Mouse (Mus musculus): ENCODE measurements around the gene Igfbp7. TPM values are rescaled to one million over a fixed set of nuclear protein-coding genes. Genes with fewer than 3 reads are reported as not detected.

Igfbp7 gene
- polyA plus RNA-seq, 1 experiment: 406 TPM

DNA sequence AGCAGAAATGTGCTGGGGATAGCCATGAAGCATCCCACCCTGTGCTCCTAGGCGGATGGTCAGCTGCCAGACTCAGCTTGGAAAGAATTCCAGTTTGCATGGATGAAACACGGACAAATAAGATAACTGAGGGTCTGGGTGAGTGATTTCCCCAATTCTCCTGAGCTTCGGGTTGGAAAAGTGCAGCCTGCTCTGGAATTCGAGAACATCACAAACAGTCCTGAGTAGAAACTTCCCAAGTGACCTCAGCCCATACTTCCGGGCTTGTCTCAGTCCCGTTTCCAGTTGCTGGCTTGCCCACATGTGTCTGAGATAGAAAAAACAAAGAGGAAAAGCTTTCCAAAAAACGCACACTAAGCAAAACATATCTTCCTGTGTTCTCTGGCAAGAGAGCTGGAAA is 35.6 kb downstream of the Igfbp7 start:
- TF ChIP-seq CTCF (IDR thresholded peaks at IDR 0.05; ENCODE audit: borderline replicate concordance, insufficient read depth, low read length) (no peak), POLR2A (IDR thresholded peaks at IDR 0.05; ENCODE audit: low read depth, low read length) (no peak)
- H3K27ac ChIP-seq (ENCODE audit: insufficient read depth, low read length): peak overlapping the region; percentile 65; the same call in 1 of the 2 replicates
- no peak overlapping the region for H3K4me3 ChIP-seq (ENCODE audit: insufficient read depth, low read length)
- peaks cover 30% of the 10 kb centered on the region for H3K4me1 ChIP-seq (ENCODE audit: control insufficient read depth, insufficient read depth, low read length)

DNA sequence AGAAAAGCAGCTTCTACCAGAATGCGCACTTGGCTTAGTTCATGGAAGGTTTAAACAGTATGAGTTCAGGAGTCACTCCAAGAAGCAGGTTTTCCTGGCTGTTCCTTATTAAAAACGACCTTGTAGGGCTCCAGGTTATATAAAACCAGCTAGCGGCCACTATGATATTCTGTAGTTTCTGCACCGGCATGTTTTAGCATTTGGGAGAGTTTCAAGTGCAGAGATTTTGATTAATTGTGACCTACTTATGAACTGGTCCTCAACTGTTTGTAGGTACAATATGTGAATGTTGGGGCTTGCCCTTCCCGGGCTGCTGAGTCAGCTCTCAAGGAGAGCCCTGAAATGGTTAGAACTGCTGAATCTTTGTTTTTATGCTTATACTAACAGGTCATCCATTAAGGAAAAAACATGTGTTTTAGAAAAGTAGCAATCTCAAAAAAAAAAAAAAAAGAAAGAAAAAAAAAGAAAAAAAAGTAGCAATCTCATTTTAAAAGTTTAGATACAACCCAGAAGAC is 37.4 kb downstream of the Igfbp7 start:
- Histone ChIP-seq H3K27ac (ENCODE audit: insufficient read depth, low read length) (no peak overlapping the region), H3K4me1 (ENCODE audit: control insufficient read depth, insufficient read depth, low read length) (peaks cover 34% of the 10 kb centered on the region), H3K4me3 (ENCODE audit: insufficient read depth, low read length) (no peak overlapping the region)
- TF ChIP-seq CTCF (IDR thresholded peaks at IDR 0.05; ENCODE audit: borderline replicate concordance, insufficient read depth, low read length) (no peak), POLR2A (IDR thresholded peaks at IDR 0.05; ENCODE audit: low read depth, low read length) (no peak)

DNA sequence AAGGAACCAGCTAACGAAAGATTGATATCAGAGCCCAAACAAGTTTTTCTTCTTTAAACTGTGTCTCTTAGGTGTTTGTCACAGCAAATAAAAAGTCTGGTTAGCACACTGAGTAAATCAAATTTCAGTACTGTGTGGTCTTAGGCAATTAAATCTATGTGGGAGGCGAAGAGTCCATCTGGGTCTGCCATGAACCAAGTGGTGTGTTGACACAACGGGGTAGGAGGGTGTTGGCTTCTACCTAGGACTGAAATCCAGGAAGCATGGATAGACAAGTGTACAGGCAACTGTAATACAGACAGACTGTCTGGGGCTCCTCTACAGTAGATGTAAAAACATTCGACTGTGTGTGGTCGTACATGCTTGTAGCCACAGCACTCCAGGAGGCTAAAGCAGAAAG is 38.4 kb downstream of the Igfbp7 start:
- Histone ChIP-seq H3K4me3 (ENCODE audit: insufficient read depth, low read length) (no peak overlapping the region), H3K4me1 (ENCODE audit: control insufficient read depth, insufficient read depth, low read length) (peaks cover 32% of the 10 kb centered on the region), H3K27ac (ENCODE audit: insufficient read depth, low read length) (peak overlapping the region; percentile 81)
- TF ChIP-seq POLR2A (IDR thresholded peaks at IDR 0.05; ENCODE audit: low read depth, low read length): no peak

DNA sequence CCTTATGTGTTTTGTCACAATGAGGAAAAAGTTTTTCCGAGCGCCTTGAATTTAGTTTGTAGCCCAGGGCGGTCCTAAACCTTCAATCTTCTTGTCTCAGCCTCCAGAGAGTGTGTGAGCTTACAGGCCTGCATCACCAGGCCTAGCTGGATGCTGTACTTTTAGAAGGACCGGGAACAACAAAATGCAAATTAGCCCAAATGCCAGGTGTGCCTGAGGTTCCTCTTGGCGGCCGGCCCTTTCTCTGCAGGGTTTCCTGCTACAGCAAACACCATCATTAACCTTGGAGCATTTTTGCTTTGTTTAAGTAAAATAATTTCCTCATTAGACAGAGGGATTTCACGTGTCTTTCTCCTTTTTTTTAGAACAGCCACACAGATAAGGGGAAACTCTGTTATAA is 39.6 kb downstream of the Igfbp7 start:
- peak overlapping the region; percentile 81 for H3K27ac ChIP-seq (ENCODE audit: insufficient read depth, low read length)
- peaks cover 30% of the 10 kb centered on the region for H3K4me1 ChIP-seq (ENCODE audit: control insufficient read depth, insufficient read depth, low read length)
- no peak overlapping the region for H3K4me3 ChIP-seq (ENCODE audit: insufficient read depth, low read length)
- TF ChIP-seq POLR2A (IDR thresholded peaks at IDR 0.05; ENCODE audit: low read depth, low read length) (no peak), CTCF (IDR thresholded peaks at IDR 0.05; ENCODE audit: borderline replicate concordance, insufficient read depth, low read length) (no peak)

DNA sequence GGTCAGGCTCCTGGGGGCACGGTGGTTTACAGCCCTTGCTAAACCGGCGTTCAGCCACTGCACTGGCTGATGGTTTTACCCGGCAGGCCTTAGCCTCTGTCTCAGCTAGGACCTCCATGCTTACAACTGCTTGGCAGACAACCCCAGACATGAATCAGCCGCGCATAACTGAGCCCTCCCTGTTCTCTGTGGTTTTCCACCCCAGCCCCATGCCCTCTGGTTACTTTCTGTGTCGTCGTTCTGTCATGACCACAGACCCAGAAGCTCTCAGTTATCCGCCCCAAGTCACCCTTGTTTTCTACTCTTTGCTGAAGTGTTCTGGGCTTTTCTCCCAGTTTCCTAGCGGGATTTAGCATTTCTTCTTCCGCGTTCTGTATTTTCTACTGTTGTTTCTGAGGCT is 40.2 kb downstream of the Igfbp7 start:
- H3K4me1 ChIP-seq (ENCODE audit: control insufficient read depth, insufficient read depth, low read length): peaks cover 35% of the 10 kb centered on the region
- no peak for TF ChIP-seq CTCF (IDR thresholded peaks at IDR 0.05; ENCODE audit: borderline replicate concordance, insufficient read depth, low read length)
- TF ChIP-seq POLR2A (IDR thresholded peaks at IDR 0.05; ENCODE audit: low read depth, low read length): no peak
- H3K27ac ChIP-seq (ENCODE audit: insufficient read depth, low read length): peak overlapping the region; percentile 81
- H3K4me3 ChIP-seq (ENCODE audit: insufficient read depth, low read length): no peak overlapping the region

DNA sequence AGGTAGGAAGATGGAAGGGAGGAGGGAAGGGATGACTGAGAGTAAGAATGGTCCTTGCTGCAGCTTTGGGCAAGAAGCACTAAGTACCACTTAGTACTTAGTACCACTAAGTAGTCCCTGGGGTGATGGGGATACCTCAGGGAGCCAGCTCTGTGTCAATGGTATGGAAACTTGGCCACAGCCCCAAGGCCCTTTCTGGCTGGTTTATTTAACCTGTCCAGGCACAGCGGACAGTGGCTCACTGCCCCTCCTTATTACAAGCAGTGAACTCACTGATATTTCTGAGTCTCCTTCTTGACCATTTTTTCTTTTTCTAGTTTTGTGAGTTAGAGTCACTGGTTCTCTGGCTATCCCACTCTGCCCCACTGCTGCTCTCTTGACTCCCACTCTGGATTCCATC is 40.7 kb downstream of the Igfbp7 start:
- TF ChIP-seq CTCF (IDR thresholded peaks at IDR 0.05; ENCODE audit: borderline replicate concordance, insufficient read depth, low read length) (no peak), POLR2A (IDR thresholded peaks at IDR 0.05; ENCODE audit: low read depth, low read length) (no peak)
- H3K4me1 ChIP-seq (ENCODE audit: control insufficient read depth, insufficient read depth, low read length): peaks cover 33% of the 10 kb centered on the region
- no peak overlapping the region for H3K4me3 ChIP-seq (ENCODE audit: insufficient read depth, low read length)
- peak overlapping the region; percentile 81 for H3K27ac ChIP-seq (ENCODE audit: insufficient read depth, low read length)

DNA sequence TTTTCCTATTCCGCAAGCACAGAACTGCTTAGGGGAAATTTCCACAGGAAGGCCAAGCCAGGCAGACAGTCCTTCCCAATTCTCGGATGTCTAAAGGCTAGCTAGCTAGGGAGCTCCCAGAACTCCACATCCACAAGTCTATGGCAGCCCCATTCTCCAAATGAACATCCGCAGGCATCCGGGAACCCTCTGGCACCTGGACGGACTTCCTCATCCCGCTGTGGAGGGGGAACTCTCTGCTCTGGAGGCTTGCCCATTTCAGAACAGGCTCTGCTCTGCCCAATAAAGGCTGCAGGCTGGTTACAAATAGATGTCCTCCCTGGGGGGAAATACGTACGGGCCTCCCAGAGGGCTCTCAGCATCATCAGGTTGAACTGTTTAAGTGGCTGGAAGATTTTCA is 41.5 kb downstream of the Igfbp7 start:
- peak overlapping the region; percentile 12; the same call in 1 of the 2 replicates for H3K27ac ChIP-seq (ENCODE audit: insufficient read depth, low read length)
- no peak overlapping the region for H3K4me3 ChIP-seq (ENCODE audit: insufficient read depth, low read length)
- H3K4me1 ChIP-seq (ENCODE audit: control insufficient read depth, insufficient read depth, low read length): peaks cover 32% of the 10 kb centered on the region
- no peak for TF ChIP-seq CTCF (IDR thresholded peaks at IDR 0.05; ENCODE audit: borderline replicate concordance, insufficient read depth, low read length)
- no peak for TF ChIP-seq POLR2A (IDR thresholded peaks at IDR 0.05; ENCODE audit: low read depth, low read length)

DNA sequence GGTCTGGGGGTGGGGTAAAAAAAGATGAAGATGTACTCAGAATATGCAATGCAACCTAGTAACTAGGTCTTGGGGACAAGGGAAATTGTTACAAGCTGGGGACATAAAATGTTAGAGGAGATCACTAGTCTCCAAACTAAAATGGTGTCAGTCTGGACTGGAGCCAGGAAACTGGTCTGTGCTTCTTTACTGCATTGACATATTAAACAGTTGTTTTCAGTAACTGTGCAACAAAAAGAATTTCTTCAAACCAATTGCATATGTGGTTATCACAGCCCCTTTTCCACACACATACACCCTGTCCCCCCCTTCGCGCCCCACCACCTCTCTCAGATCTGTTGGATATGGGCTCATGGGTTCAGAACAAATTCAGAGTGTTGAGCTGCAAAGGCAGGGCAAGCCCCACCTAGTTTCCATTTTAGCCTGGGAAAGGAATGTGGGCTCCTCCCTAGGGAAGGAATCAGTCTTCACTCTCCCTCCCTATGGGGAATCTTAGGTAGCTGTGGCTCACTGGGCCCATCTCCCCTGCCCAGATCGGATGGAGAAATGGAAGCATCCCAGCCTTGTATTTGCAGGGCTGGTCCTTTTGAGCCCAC is 43.3 kb downstream of the Igfbp7 start:
- TF ChIP-seq POLR2A (IDR thresholded peaks at IDR 0.05; ENCODE audit: low read depth, low read length): no peak
- TF ChIP-seq CTCF (IDR thresholded peaks at IDR 0.05; ENCODE audit: borderline replicate concordance, insufficient read depth, low read length): no peak
- H3K27ac ChIP-seq (ENCODE audit: insufficient read depth, low read length): peak overlapping the region; percentile 61; the same call in 1 of the 2 replicates
- peaks cover 35% of the 10 kb centered on the region for H3K4me1 ChIP-seq (ENCODE audit: control insufficient read depth, insufficient read depth, low read length)
- no peak overlapping the region for H3K4me3 ChIP-seq (ENCODE audit: insufficient read depth, low read length)

DNA sequence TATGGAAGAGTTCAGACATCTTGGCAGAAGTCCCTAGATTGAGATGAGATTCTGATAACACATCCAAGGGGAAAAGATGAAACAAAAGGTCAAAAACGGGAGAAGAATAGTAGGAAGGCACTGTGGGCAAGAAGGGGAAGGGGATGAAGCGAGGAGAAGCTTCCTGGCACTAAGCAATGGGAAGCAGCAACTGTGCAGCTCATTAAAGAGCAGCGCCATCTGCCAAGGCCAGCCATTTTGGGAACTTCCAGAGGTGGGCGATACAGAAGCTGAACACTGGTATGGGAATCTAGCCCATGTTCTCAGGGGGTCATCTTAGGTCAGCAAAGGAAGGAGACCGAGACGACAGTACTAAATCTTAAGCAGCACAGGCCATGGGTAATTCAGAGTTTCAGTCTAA is 44.2 kb downstream of the Igfbp7 start:
- TF ChIP-seq CTCF (IDR thresholded peaks at IDR 0.05; ENCODE audit: borderline replicate concordance, insufficient read depth, low read length) (no peak), POLR2A (IDR thresholded peaks at IDR 0.05; ENCODE audit: low read depth, low read length) (no peak)
- peak overlapping the region; percentile 43 for H3K27ac ChIP-seq (ENCODE audit: insufficient read depth, low read length)
- H3K4me3 ChIP-seq (ENCODE audit: insufficient read depth, low read length): no peak overlapping the region
- H3K4me1 ChIP-seq (ENCODE audit: control insufficient read depth, insufficient read depth, low read length): peaks cover 32% of the 10 kb centered on the region

DNA sequence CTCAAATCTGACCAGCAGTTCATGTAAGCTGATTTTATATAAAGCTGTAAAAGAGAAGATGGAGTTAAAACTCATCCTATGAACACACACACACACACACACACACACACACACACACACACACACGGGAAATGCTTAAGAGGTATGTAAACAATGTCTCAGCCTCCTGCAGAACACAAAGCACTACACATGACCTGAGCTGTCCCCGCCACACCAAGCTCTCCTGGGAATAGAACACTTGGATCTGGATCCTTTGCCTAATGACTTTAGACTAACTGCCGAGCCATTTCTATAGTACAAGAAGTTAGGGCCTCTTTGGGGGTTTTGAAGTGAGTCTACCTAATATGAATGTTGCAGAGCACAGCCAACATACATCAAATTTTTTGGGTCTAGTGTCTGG is 45.7 kb downstream of the Igfbp7 start:
- Histone ChIP-seq H3K4me1 (ENCODE audit: control insufficient read depth, insufficient read depth, low read length) (peaks cover 28% of the 10 kb centered on the region), H3K4me3 (ENCODE audit: insufficient read depth, low read length) (no peak overlapping the region), H3K27ac (ENCODE audit: insufficient read depth, low read length) (peak overlapping the region; percentile 76; the same call in 1 of the 2 replicates)
- TF ChIP-seq CTCF (IDR thresholded peaks at IDR 0.05; ENCODE audit: borderline replicate concordance, insufficient read depth, low read length) (no peak), POLR2A (IDR thresholded peaks at IDR 0.05; ENCODE audit: low read depth, low read length) (no peak)
